Mouse (Mus musculus): ENCODE results near the gene Ap3b1. TPM values are rescaled to one million over a fixed set of nuclear protein-coding genes. Genes with fewer than 3 reads are reported as not detected.

Gene Ap3b1
- total and polyA plus RNA-seq, 2 experiments, result 21.1 to 28.3 TPM

DNA sequence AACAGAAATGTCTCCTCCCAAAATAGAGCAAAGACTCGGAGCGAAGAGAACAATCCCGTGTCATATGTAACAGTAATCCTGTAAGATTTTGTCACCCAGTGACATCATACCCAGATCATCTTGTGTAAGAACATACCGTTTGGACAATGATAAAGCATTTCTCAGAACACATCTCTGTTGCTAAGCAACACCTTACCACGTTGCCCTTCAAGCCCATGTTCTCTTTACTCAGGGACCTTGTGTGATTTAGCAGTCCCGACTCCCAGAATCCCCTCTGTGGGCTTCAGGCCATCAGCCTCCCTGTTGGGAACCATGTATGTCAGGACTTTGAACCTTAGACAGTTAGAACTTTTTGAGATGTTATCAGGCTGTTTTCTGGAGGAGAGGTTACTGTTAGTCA, 209.0 kb downstream of the Ap3b1 start:
- H3K27me3 ChIP-seq (ENCODE audit: control insufficient read depth, insufficient read depth, low read length), result no peaks in the 10 kb centered on the region
- no peak for TF ChIP-seq POLR2A (IDR thresholded peaks at IDR 0.05; ENCODE audit: extremely low read depth, insufficient read depth, low read length)
- TF ChIP-seq CTCF (IDR thresholded peaks at IDR 0.05; ENCODE audit: low read depth, low read length), result no peak
- 66% methylated on average over 6 of the region's 6 CpGs for WGBS
- H3K27ac ChIP-seq (replicated peaks; ENCODE audit: insufficient read depth, low read depth, low read length), result no peak overlapping the region
- H3K79me2 ChIP-seq (ENCODE audit: control insufficient read depth, insufficient read depth, low read length), result no peaks in the 10 kb centered on the region
- peaks cover 4% of the 10 kb centered on the region; the same call in 1 of the 2 replicates for H3K36me3 ChIP-seq (ENCODE audit: control insufficient read depth, insufficient read depth, low read length)
- DNase-seq (ENCODE audit: extremely low read depth, low read depth, low spot score), result no peak
- H3K4me3 ChIP-seq (ENCODE audit: insufficient read depth, low read depth, low read length), result no peak overlapping the region
- H3K4me1 ChIP-seq (ENCODE audit: control insufficient read depth, insufficient read depth, low read length), result no peaks in the 10 kb centered on the region
- H3K9ac ChIP-seq (ENCODE audit: low read depth, low read length), result no peak overlapping the region

DNA sequence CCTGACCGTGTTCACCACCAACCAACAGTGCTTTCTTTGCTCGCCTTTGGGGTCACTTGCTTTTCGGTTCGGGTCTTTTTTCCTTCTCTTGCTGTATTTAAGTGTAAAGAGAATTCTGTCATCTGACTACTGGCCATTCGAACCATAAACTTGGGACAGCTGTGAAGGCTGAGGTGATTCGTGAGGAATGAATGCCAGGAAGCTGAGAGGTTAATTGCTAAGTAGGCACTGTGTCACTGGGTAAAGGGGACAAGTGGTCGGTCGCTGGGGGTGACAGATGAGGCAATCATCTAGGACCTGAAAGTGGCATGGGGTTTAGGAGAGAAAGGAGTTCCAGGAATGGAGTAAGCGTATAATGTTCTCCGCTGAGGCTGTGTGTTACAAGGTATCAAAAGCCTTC, 212.2 kb downstream of the Ap3b1 start:
- Histone ChIP-seq H3K36me3 (ENCODE audit: control insufficient read depth, insufficient read depth, low read length) (peaks cover 2% of the 10 kb centered on the region; the same call in 1 of the 2 replicates), H3K4me3 (ENCODE audit: insufficient read depth, low read depth, low read length) (no peak overlapping the region), H3K79me2 (ENCODE audit: control insufficient read depth, insufficient read depth, low read length) (no peaks in the 10 kb centered on the region), H3K27me3 (ENCODE audit: control insufficient read depth, insufficient read depth, low read length) (no peaks in the 10 kb centered on the region), H3K27ac (replicated peaks; ENCODE audit: insufficient read depth, low read depth, low read length) (no peak overlapping the region), H3K4me1 (ENCODE audit: control insufficient read depth, insufficient read depth, low read length) (no peaks in the 10 kb centered on the region), H3K9ac (ENCODE audit: low read depth, low read length) (no peak overlapping the region)
- TF ChIP-seq CTCF (IDR thresholded peaks at IDR 0.05; ENCODE audit: low read depth, low read length) (no peak), POLR2A (IDR thresholded peaks at IDR 0.05; ENCODE audit: extremely low read depth, insufficient read depth, low read length) (no peak)
- DNase-seq (ENCODE audit: extremely low read depth, low read depth, low spot score), result no peak
- WGBS, result 93% methylated on average over 10 of the region's 10 CpGs

DNA sequence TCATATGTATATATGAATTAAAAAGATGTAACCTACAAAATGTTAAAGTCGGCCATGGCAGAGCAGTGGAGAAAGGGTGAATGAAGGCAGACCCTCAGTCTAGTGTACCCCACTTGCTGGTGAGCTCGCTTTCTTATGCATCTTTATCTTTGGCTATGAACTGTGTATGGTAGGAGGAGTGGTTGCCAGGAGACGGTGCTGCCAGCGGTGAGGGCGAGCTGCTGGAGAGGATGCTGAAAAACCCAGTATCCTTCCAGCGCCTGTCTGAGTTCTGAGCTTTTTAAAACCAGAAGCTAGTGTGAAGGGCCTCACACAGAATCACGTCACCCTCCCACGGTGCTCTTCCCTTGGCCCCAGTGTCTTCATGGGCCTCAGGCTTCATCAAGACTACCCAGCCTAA, 214.6 kb downstream of the Ap3b1 start:
- 96% methylated on average over 8 of the region's 8 CpGs for WGBS
- Histone ChIP-seq H3K4me3 (ENCODE audit: insufficient read depth, low read depth, low read length) (no peak overlapping the region), H3K4me1 (ENCODE audit: control insufficient read depth, insufficient read depth, low read length) (no peaks in the 10 kb centered on the region), H3K36me3 (ENCODE audit: control insufficient read depth, insufficient read depth, low read length) (no peaks in the 10 kb centered on the region), H3K27ac (replicated peaks; ENCODE audit: insufficient read depth, low read depth, low read length) (no peak overlapping the region), H3K9ac (ENCODE audit: low read depth, low read length) (no peak overlapping the region), H3K27me3 (ENCODE audit: control insufficient read depth, insufficient read depth, low read length) (no peaks in the 10 kb centered on the region), H3K79me2 (ENCODE audit: control insufficient read depth, insufficient read depth, low read length) (no peaks in the 10 kb centered on the region)
- no peak for DNase-seq (ENCODE audit: extremely low read depth, low read depth, low spot score)
- TF ChIP-seq POLR2A (IDR thresholded peaks at IDR 0.05; ENCODE audit: extremely low read depth, insufficient read depth, low read length), result no peak
- no peak for TF ChIP-seq CTCF (IDR thresholded peaks at IDR 0.05; ENCODE audit: low read depth, low read length)

DNA sequence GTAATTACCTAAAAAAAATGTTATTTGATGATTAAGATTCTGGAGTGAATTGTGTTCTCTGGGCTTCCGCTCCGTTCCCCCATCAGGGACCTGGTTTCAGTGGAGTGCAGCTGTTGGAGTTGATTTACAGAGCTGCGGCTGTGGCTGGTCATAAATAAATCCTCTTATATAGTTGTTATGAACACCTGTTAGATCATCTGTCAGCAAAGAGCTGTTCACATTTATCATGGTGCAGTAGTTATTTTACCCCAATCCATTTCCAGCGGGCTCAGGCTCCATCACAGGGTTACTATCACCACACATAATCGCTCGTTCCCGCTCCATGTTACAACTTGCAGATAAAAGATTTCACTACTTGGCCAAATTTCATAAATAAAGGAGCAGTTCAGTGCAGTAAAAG, 215.1 kb downstream of the Ap3b1 start:
- 98% methylated on average over 7 of the region's 7 CpGs for WGBS
- Histone ChIP-seq H3K36me3 (ENCODE audit: control insufficient read depth, insufficient read depth, low read length) (no peaks in the 10 kb centered on the region), H3K4me3 (ENCODE audit: insufficient read depth, low read depth, low read length) (no peak overlapping the region), H3K27ac (replicated peaks; ENCODE audit: insufficient read depth, low read depth, low read length) (no peak overlapping the region), H3K27me3 (ENCODE audit: control insufficient read depth, insufficient read depth, low read length) (no peaks in the 10 kb centered on the region), H3K4me1 (ENCODE audit: control insufficient read depth, insufficient read depth, low read length) (no peaks in the 10 kb centered on the region), H3K9ac (ENCODE audit: low read depth, low read length) (no peak overlapping the region), H3K79me2 (ENCODE audit: control insufficient read depth, insufficient read depth, low read length) (no peaks in the 10 kb centered on the region)
- DNase-seq (ENCODE audit: extremely low read depth, low read depth, low spot score), result no peak
- TF ChIP-seq POLR2A (IDR thresholded peaks at IDR 0.05; ENCODE audit: extremely low read depth, insufficient read depth, low read length) (no peak), CTCF (IDR thresholded peaks at IDR 0.05; ENCODE audit: low read depth, low read length) (no peak)

- no peaks in the 10 kb centered on the region for H3K4me1 ChIP-seq (ENCODE audit: control insufficient read depth, insufficient read depth, low read length)
- H3K27me3 ChIP-seq (ENCODE audit: control insufficient read depth, insufficient read depth, low read length), result no peaks in the 10 kb centered on the region
- 64% methylated on average over 17 of the region's 17 CpGs for WGBS
- H3K36me3 ChIP-seq (ENCODE audit: control insufficient read depth, insufficient read depth, low read length), result no peaks in the 10 kb centered on the region
- no peak overlapping the region for H3K27ac ChIP-seq (replicated peaks; ENCODE audit: insufficient read depth, low read depth, low read length)
- no peak overlapping the region for H3K4me3 ChIP-seq (ENCODE audit: insufficient read depth, low read depth, low read length)
- no peaks in the 10 kb centered on the region for H3K79me2 ChIP-seq (ENCODE audit: control insufficient read depth, insufficient read depth, low read length)
- TF ChIP-seq POLR2A (IDR thresholded peaks at IDR 0.05; ENCODE audit: extremely low read depth, insufficient read depth, low read length) (no peak), CTCF (IDR thresholded peaks at IDR 0.05; ENCODE audit: low read depth, low read length) (no peak)
- no peak overlapping the region for H3K9ac ChIP-seq (ENCODE audit: low read depth, low read length)
- DNase-seq (ENCODE audit: extremely low read depth, low read depth, low spot score), result no peak
These were observed 217.0 kb downstream of the Ap3b1 start for GRCm38 (mm10) chr13:94575607-94576398.

Data from liver, adult 2 months (tissue).